Mouse (Mus musculus) bone marrow macrophage, adult 2 months (primary cell): ENCODE results near the gene Pdgfb. TPM values are rescaled to one million over a fixed set of nuclear protein-coding genes. Genes with fewer than 3 reads are reported as not detected.

Experiments
- H3K27ac ChIP-seq: 2 replicates; pipeline ENCODE4 v1.5.1; 2012; ENCODE audit warnings: low read depth, low read length; ENCODE audit not compliant: insufficient read depth
- H3K4me1 ChIP-seq: 2 replicates; pipeline ENCODE4 v1.6.1; 2012; ENCODE audit warnings: low read length; ENCODE audit not compliant: control insufficient read depth, insufficient read depth
- H3K4me3 ChIP-seq: 2 replicates; pipeline ENCODE4 v1.5.1; 2012; ENCODE audit warnings: mild to moderate bottlenecking, low read length, moderate library complexity; ENCODE audit not compliant: insufficient read depth
- CTCF ChIP-seq: IDR thresholded peaks from 2 replicates; pipeline ENCODE4 v1.5.1; 2012; ENCODE audit warnings: low read depth, mild to moderate bottlenecking, low read length, moderate library complexity
- POLR2A ChIP-seq: IDR thresholded peaks from 2 replicates; pipeline ENCODE4 v1.6.1; 2012; ENCODE audit warnings: mild to moderate bottlenecking, low read depth, low read length, borderline replicate concordance
- polyA plus RNA-seq: library from polyadenylated mRNA; stranded (reverse); fragments of >200 nt; gene quantifications from 2 replicates; pipeline ENCODE4 v1.2.4, GENCODE M21; 2012; ENCODE audit not compliant: missing spikeins, insufficient read depth, insufficient read length

Gene Pdgfb
- polyA plus RNA-seq, 1 experiment, result 52.2 TPM

DNA sequence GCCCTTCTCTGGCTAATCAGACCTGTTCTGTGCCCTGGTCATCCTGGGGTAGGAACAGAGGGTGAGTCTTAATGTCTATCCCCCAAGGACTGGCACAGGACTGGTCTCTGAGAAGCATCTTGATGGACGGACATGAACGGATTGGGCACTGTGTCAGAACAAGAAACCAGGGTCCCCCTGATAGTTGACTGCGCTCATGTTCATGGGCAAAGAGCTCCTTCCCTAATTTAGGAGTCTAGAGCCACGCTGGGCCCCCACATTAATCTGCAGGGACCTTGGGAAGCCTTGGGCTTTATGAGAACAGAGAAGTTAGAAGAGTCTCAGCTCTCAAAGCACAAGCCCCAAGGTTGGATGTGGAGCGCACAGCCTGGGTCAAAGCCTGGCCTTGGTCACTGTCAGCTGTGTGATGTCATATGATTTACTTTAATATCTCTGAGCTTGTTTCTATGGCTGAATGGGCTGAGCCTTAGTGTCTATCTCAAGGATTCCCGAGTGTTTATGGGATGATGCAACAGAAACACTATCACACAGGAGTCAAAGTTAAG, 20.6 kb upstream of the Pdgfb start:
- Histone ChIP-seq H3K4me1 (peaks cover 42% of the 10 kb centered on the region), H3K4me3 (no peak overlapping the region), H3K27ac (peak overlapping the region; percentile 34)
- TF ChIP-seq CTCF (no peak), POLR2A (no peak)

DNA sequence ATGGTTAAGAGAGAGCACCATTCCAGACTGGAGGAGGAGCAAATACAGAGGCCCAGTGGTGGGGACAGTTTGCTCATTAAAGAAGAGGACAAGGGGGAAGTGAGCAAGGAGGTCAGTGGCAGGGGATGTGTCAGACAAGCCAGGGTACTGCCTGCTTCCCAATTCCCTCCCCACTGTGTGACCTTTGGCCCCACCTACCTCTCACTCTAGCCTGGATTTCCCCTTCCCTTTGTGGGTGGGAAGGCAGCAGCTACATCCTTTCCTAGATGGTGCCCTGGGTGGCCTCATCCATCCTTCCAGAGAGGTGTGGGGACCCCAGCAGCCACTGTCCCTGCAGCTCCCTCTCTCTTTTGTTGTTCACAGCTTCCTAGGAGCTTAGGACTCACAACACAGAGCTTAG, 20.1 kb upstream of the Pdgfb start:
- no peak for TF ChIP-seq POLR2A
- no peak for TF ChIP-seq CTCF
- Histone ChIP-seq H3K4me1 (peaks cover 47% of the 10 kb centered on the region), H3K4me3 (no peak overlapping the region), H3K27ac (peak overlapping the region; percentile 34)

DNA sequence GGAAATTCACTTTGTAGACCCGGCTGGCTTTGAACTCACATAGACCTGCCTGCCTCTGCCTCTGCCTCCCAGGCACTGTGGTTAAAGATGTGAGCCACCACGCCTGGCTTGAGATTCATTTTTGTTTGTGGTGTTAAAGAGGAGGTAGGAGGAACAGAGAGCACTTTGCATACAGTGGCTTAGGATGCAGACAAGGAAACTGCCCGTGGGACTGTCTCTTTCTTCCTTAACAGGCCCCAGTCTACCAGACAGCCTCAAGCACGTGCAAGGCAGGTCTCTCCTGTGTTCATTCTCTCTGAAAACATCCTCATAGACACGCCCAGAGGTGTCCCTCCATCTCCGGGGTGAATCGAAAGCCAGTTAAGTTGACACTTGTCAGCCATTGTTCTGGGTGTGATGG, 19.6 kb upstream of the Pdgfb start:
- Histone ChIP-seq H3K4me1 (peaks cover 50% of the 10 kb centered on the region), H3K27ac (peak overlapping the region; percentile 32)

DNA sequence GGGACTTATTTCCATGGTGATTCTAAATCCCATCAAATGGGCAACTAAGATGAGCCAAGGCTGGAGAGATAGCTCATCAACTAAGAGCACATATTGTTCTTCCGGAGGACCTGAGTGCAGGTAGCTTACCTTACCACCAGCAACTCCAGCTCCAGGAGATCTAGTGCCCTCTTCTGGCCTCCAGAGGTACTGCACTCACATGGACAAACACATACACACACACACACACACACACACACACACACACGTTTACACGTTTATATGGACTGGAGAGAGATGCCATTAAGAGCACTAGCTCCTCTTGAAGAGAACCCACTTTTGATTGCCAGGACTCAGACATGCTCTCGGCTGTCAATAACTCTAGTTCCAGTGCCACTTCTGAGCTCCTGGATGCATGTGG, 16.4 kb upstream of the Pdgfb start:
- TF ChIP-seq CTCF (peak; percentile 95), POLR2A (no peak)
- Histone ChIP-seq H3K4me3 (no peak overlapping the region), H3K27ac (peak overlapping the region; percentile 69), H3K4me1 (peaks cover 58% of the 10 kb centered on the region)

More for the DNA sequence above, 19.6 kb upstream of the Pdgfb start:
- H3K4me3 ChIP-seq, result no peak overlapping the region
- TF ChIP-seq POLR2A (no peak), CTCF (no peak)

DNA sequence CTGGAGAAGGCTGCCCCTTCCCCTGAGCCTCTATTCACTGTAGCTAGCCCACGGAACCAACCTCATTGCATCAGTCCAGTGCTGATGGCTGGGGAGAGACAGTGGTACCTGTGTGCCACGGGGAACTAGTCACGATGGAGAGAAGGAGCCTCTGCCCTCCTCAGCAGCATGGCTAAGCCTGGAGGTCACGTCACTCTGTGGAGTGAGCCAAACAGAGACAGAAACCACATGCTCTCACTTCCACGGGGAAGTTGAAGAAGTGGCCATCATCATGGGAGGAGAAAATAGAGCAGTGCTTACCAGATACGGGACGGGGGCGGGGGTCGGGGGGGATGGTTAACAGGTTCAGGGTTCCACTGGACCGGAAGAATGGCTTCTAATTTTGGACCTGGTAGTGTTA, 15.6 kb upstream of the Pdgfb start:
- Histone ChIP-seq H3K4me3 (peak overlapping the region; percentile 10; the same call in 1 of the 2 replicates), H3K4me1 (peaks cover 61% of the 10 kb centered on the region), H3K27ac (peak overlapping the region; percentile 69)
- TF ChIP-seq POLR2A (0 out of 2 replicates have a peak, but pooled peaks have one; percentile 55), CTCF (no peak)

DNA sequence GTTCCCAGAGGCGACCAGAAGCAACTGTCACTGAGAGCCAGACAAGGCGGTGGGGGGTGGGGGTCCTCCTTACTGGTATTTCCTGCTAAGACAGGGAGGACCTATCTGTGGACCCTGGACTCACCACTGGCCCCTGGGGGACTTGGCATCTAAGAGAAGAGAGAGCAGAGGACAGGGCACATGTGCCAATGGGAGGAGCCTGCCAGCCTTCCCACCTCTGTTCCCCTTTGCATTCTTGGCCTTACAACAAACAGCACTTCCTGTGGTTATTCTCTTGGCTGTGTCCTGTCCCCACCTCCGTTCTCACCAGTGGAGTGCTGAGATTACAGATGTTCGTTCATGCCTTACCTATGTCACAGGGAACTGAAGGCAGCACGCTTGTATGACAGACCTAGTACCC, 14.1 kb upstream of the Pdgfb start:
- H3K27ac ChIP-seq, result no peak overlapping the region
- TF ChIP-seq CTCF (no peak), POLR2A (no peak)
- H3K4me1 ChIP-seq, result peaks cover 63% of the 10 kb centered on the region
- H3K4me3 ChIP-seq, result no peak overlapping the region

DNA sequence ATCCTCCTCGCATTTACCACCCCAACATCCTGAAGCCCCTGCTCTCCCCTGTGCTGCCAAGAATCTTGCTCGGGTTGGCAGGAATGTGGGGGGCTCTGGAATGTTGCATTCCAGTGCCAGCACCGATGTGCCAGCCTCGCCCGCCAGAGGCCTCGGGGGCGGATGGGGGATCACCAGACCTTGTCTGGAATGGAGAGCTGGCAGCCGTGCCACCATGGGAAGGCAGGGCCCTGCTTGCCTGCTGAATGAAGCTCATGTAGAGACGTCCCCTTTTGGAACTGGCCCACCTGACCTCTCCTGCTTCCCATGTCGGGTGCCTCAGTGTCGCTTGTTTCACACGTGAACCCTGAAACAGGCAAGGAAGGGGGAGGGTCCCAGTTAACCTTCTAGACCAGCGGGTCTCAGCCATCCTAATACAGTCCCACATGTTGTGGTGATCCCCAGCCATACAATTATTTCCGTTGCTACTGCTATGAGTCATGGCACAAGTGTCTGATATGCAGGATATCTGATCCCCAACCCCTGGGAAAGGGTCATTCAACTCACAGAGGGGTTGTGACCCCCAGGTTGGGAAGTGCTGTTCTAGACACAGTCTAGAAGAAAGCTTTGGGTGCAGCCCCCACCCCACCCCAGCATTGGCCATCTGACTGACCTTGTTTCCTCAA, 12.0 kb upstream of the Pdgfb start:
- TF ChIP-seq POLR2A (no peak), CTCF (no peak)
- no peak overlapping the region for H3K4me3 ChIP-seq
- no peak overlapping the region; the same call in 1 of the 2 replicates for H3K27ac ChIP-seq
- peaks cover 70% of the 10 kb centered on the region for H3K4me1 ChIP-seq

DNA sequence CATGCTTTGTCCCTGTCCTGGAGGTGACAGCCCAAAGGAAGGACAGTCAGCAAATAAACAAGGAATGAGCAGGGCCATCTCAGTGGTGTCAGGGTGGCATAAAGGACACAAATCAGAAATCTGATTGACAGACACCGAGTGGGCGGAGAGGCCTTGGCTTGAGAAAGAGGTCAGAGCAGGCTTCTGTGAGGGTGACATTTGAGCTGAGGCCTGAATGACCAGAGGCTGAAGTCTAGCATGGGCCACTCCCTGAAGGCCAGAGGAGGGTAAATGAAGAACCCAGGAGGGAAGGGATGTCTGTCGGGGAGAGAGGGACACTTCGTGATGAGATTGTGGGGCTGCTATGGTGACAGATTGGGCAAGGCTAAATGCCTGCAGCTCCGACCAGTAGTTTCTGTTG, 11.3 kb upstream of the Pdgfb start:
- Histone ChIP-seq H3K4me3 (no peak overlapping the region), H3K4me1 (peaks cover 76% of the 10 kb centered on the region), H3K27ac (peak overlapping the region; percentile 78)
- TF ChIP-seq CTCF, result no peak; the same call in 1 of the 2 replicates

DNA sequence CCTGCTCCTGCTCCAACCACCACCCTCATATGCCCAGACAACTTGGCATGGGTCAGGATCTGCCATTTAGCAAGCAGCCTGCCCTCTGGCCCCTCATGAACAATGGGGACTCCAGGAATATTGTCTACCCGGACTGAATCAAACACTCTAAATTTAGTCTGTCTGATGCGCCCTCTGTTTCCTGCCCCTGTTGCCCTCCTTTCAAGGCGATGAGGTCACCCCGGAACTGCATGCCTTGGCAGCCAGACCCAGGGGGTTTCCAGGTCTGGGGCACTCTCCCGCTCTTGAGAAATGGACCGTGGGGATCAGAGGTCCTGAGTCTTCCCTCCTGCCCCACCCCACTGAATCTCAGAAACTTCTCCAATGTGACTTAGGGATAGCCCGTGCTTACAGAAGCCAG, 10.8 kb upstream of the Pdgfb start:
- H3K4me3 ChIP-seq, result no peak overlapping the region
- H3K27ac ChIP-seq, result peak overlapping the region; percentile 78
- peaks cover 78% of the 10 kb centered on the region for H3K4me1 ChIP-seq
- TF ChIP-seq POLR2A (no peak), CTCF (no peak)
